ENCODE assay signal across 17 mouse cellular contexts in genomic region chr9:65234734-65235133, GRCm38 (mm10). TPM values are rescaled to one million over a fixed set of nuclear protein-coding genes. Genes with fewer than 3 reads are reported as not detected.
"Had no signal": no experiment of that assay in that cellular context is flagged by ENCODE, and none has a peak within 500 bp of the region (broad histone marks: within the 10 kb centered on the region; RNA-seq: fewer than 3 reads in every experiment).

No protein-coding gene starts in this region.

- H3K27ac ChIP-seq: neural tube, embryonic 13.5 days; neural tube, embryonic 15.5 days; stomach, embryonic 15.5 days; stomach, postnatal 0 days had no signal

- DNase-seq: retina, postnatal 1 day; right cerebral cortex, adult 18-20 months; right cerebral cortex, postnatal 14 days; right cerebral cortex, postnatal 25 days; right cerebral cortex, postnatal 4 days; spleen, adult 18-20 months; thymus, adult 18-20 months; thymus, adult 2 months; thymus, postnatal 14 days; thymus, postnatal 25 days; thymus, postnatal 36 days; thymus, postnatal 4 days had no signal

- H3K4me2 ChIP-seq: neural tube, embryonic 13.5 days; neural tube, embryonic 15.5 days; stomach, embryonic 15.5 days had no signal

- H3K9me3 ChIP-seq: neural tube, embryonic 13.5 days; neural tube, embryonic 15.5 days; stomach, embryonic 15.5 days had no signal

- H3K4me3 ChIP-seq: neural tube, embryonic 13.5 days; neural tube, embryonic 15.5 days; stomach, embryonic 15.5 days had no signal

- H3K27me3 ChIP-seq: neural tube, embryonic 13.5 days; neural tube, embryonic 15.5 days; stomach, embryonic 15.5 days had no signal

- H3K9ac ChIP-seq: neural tube, embryonic 13.5 days; neural tube, embryonic 15.5 days; stomach, embryonic 15.5 days had no signal

RNA-seq across cellular contexts. Expression of gene Cilp, which starts 30.2 kb away (rescaled TPM):
- total RNA-seq: neutrophil, adult 5-6 weeks had no signal
